Mouse (Mus musculus) adrenal gland, postnatal 14 days (tissue): ENCODE results near the gene Inpp5d. TPM values are rescaled to one million over a fixed set of nuclear protein-coding genes. Genes with fewer than 3 reads are reported as not detected.

ENCODE experiments used
- DNase-seq: peaks from one replicate; pipeline ENCODE4 v3.0.0; 2021; ENCODE audit warnings: mixed read lengths
- total RNA-seq: library from RNA; stranded (reverse); gene quantifications from 2 replicates; pipeline ENCODE4 v1.2.3, GENCODE M21; 2021

The Inpp5d gene
- total RNA-seq, 1 experiment from 2014 or later, result 13.2 TPM

- DNase-seq, result no peak
These were observed 88.9 kb downstream of the Inpp5d start for GRCm38 (mm10) chr1:87709020-87709419.

DNA sequence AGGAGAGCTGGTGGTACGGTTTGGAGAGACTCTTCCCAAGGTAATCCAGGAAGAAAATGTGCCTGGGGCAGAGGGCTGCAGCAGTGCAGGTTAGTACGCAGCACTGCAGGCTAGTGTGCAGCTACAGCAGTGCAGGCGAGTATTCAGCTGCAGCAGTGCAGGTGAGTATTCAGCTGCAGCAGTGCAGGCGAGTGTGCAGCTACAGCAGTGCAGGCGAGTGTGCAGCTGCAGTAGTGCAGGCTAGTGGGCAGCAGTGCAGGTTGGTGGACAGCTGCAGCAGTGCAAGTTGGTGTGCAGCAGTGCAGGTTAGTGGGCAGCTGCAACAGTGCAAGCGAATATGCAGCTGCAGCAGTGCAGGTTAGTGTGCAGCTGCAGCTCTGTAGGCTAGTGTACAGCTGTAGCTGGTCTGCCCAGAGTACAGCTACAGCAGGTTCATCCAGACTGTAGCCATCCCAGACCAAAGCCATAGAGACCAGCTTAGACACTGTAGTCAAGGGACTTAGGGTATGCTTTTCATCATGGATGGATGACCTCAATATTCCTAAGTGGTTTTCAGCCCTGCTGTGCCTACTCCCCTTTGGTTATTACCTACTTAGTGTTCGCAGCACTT is 89.7 kb downstream of the Inpp5d start:
- no peak for DNase-seq

- no peak for DNase-seq
These were observed 92.0 kb downstream of the Inpp5d start for GRCm38 (mm10) chr1:87711938-87712613.

- DNase-seq, result no peak
These were observed 92.5 kb downstream of the Inpp5d start for GRCm38 (mm10) chr1:87712614-87712971.

- peak; percentile 62 for DNase-seq
These were observed 101.3 kb downstream of the Inpp5d start for GRCm38 (mm10) chr1:87721382-87721781.

DNA sequence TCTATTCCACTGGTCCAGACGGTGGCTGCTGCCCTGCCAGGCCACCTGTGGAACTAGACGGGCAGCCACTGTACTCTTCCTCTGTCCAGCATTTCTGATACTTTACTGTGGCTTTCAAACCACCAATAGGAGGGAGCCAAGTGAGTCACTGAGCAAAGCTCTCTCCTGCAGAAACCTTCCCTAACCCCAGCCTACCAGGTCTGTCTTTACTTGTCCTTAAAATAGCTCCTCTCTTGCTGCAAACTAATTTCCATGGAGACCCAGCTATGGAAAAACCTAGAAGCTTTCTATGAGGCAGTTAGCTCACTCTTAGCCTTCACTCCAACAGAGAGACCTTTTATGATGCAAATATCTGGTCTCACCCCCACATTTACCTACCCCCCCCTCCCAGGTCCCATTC is 102.0 kb downstream of the Inpp5d start:
- DNase-seq, result no peak

- DNase-seq, result no peak
These were observed 103.2 kb downstream of the Inpp5d start for GRCm38 (mm10) chr1:87723351-87723750.

DNA sequence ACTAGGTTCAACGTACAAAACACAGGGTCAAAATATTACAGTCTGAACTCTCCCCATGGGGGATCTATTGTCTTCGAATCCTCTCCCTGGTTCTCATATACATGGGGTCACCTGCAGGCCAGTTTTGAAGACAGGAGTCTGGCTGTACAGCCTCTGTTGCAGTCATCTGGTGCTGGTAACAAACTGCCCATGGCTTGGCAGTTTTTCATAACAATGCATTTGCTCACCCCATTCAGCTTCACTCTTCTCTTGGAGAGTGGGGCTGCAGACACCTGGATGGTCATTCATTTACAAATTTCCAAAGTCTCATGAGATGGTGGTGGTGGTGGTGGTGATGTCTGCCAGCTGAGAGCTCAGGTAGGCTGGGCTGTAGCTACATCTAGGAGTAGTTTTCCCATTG is 109.0 kb downstream of the Inpp5d start:
- DNase-seq, result no peak

- no peak for DNase-seq
These were observed 109.7 kb downstream of the Inpp5d start for GRCm38 (mm10) chr1:87729850-87730249.

DNA sequence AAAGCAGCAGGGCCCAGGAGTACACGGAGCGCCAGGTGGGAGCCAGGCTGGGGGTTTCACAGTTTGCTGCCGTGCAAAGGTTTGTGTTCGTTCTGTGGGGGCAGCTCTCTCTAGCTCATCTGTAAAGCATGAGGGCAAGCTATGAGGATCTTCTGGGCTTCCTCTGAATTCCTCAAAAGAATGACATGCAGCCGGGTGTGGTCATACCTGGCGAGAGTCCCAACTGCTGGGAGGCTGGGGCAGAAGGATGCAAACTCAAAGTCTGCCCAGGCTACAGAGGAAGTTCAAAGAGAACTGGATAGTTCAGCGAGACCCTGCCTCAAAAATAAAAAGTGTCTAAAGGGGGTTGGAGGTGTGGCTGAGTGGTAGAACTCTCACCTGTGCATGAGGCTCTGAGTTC is 110.2 kb downstream of the Inpp5d start:
- DNase-seq, result no peak

- no peak for DNase-seq
These were observed 113.1 kb downstream of the Inpp5d start for GRCm38 (mm10) chr1:87733212-87733611.

DNA sequence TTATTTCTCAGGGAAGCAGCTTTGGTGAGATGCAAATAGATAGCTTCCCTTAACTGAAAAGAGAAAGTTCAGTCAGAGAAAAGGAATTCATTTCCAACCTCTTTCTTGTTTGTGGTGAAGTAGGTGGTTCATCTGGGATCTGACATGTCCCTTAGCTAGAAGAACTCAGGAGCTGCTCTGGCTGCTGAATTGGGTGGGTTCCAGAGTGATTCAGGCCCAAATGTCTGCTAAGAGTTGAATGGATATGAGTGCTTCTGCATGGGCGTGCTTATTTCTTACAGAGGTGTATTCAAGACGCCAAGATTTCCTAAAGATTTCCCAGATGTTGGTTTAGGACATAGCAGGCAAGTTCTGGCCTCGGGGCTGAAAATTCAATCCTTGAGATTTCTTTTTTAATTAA is 114.0 kb downstream of the Inpp5d start:
- DNase-seq, result no peak

DNA sequence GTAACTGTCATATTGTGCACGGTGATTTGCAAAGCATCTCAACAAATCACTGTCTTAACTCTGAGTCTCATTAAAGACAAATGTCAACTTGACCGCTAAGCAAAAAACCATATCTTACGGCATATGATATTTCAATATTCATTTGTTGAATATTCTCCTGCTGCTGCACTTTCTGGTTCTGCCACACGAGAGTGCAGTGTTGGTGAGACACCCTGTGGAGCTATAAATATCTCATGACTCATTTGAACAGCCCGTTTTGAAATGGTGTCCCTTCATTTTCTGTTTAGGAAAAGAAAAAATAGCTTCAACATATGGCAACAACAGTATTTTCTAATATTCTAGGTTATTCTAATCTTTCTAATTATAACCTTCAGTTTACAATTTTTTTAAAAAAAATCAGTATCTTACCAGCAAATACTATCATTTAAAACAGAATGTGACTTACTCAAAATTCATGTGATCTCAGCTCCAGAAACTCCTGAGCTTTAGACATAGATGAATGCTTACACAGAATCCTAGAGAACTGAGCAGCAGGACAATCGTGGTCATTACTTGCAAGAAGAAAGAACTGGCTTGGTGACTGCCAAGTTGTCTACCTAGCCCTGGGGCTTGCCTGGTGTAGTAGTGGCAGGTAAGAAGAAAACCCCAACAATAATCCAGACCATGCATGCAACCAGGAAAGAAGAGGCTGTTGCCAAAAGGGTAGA is 120.6 kb downstream of the Inpp5d start:
- no peak for DNase-seq

GRCm38 (mm10) chr1:87749360-87749973 is 129.4 kb downstream of the Inpp5d start:
- no peak for DNase-seq

GRCm38 (mm10) chr1:87755641-87756470 is 135.7 kb downstream of the Inpp5d start, which contains the start of gene Atg16l1:
TSS of gene Atg16l1 (plus strand) at chr1:87755870.
- DNase-seq, result peak; percentile 97

DNA sequence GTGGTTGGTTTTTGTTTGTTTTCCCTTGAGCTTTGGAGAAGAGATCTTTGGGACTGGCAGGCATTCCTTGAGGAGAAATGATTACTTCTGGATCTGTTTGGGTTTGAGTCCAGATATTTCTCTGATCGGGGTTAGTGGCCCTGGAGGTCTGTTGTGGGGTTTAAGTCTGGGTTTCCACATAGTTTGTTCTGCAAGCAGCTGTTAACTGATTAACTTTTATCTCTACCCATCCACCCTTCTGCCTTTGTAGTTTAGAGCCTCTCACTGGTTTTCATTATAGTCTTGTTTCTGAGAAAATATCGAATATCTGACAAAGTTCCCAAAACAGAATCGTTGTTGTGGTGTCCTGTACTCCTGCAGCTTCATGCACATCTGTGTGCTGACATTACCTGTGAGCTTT is 143.7 kb downstream of the Inpp5d start:
- DNase-seq, result no peak

- no peak for DNase-seq
These were observed 145.6 kb downstream of the Inpp5d start for GRCm38 (mm10) chr1:87765741-87766140.

DNA sequence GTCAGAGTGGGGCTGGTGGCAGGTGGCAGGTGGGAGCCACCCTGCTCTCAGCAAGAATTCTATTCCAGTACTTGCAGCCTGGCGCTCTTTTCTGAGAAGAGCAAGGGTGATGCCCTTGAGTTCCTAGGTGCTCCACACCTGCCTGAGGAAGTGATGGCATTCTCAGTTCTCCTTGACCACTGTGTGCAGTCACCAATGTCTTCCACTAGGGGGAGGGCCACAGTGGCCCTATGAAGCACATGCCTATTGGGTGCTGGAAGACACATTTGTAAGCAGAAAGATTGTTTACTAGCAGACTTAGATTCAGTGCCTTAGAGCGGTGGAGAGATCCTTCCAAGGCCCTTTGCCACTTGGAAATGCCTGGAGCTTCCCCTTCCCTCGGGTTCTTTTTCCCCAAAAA is 146.1 kb downstream of the Inpp5d start:
- peak; percentile 37 for DNase-seq

DNA sequence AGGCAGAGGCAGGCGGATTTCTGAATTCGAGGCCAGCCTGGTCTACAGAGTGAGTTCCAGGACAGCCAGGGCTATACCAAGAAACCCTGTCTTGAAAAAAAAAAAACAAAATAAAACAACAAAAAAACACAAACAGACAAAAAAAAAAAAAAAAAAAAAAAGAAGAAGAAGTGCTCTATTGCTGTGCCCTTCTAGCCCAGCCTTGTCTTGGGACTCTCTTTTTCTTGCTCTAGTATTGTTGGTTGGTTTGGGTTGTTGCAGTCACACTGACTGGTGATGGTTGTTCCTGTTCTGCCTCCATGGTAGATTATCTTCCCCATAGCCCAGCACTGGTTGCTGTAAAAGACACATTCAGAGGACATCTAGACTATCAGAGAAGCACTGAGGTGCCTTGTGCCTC is 149.2 kb downstream of the Inpp5d start:
- no peak for DNase-seq
